Mouse (Mus musculus) retina, postnatal 1 day (tissue): ENCODE results near the gene Arl3.

Experiments used
- DNase-seq: peaks from one replicate; pipeline ENCODE4 v3.0.0-alpha.2; 2012

The Arl3 gene

GRCm38 (mm10) chr19:46499836-46500580 is 73.0 kb downstream of the Arl3 start:
- peak; percentile 100 for DNase-seq

- no peak for DNase-seq
Measured at GRCm38 (mm10) chr19:46499539-46499835, 73.5 kb downstream of the Arl3 start.

- DNase-seq, result no peak
Measured at GRCm38 (mm10) chr19:46497230-46497629, 75.8 kb downstream of the Arl3 start.

- no peak for DNase-seq
Measured at GRCm38 (mm10) chr19:46495136-46495535, 77.9 kb downstream of the Arl3 start.

- peak; percentile 62 for DNase-seq
Measured at GRCm38 (mm10) chr19:46490634-46491033, 82.4 kb downstream of the Arl3 start.

- DNase-seq, result no peak
Measured at GRCm38 (mm10) chr19:46489448-46489847, 83.5 kb downstream of the Arl3 start.

- DNase-seq, result no peak
Measured at GRCm38 (mm10) chr19:46486709-46487108, 86.3 kb downstream of the Arl3 start.

- DNase-seq, result no peak
Measured at GRCm38 (mm10) chr19:46485847-46486246, 87.2 kb downstream of the Arl3 start.

GRCm38 (mm10) chr19:46484518-46484917 is 88.5 kb downstream of the Arl3 start:
- DNase-seq, result peak; percentile 51

- DNase-seq, result peak; percentile 46
Measured at GRCm38 (mm10) chr19:46483701-46484328, 89.2 kb downstream of the Arl3 start.

- peak; percentile 48 for DNase-seq
Measured at GRCm38 (mm10) chr19:46482896-46483516, 90.0 kb downstream of the Arl3 start.

GRCm38 (mm10) chr19:46481756-46482155 is 91.2 kb downstream of the Arl3 start:
- no peak for DNase-seq

- no peak for DNase-seq
Measured at GRCm38 (mm10) chr19:46481352-46481751, 91.6 kb downstream of the Arl3 start.
